Mouse (Mus musculus): ENCODE data around the gene Gm26566.
A peak's percentile ranks its signal among the peaks of the same experiment; 100 is the strongest.

Gene Gm26566

DNA sequence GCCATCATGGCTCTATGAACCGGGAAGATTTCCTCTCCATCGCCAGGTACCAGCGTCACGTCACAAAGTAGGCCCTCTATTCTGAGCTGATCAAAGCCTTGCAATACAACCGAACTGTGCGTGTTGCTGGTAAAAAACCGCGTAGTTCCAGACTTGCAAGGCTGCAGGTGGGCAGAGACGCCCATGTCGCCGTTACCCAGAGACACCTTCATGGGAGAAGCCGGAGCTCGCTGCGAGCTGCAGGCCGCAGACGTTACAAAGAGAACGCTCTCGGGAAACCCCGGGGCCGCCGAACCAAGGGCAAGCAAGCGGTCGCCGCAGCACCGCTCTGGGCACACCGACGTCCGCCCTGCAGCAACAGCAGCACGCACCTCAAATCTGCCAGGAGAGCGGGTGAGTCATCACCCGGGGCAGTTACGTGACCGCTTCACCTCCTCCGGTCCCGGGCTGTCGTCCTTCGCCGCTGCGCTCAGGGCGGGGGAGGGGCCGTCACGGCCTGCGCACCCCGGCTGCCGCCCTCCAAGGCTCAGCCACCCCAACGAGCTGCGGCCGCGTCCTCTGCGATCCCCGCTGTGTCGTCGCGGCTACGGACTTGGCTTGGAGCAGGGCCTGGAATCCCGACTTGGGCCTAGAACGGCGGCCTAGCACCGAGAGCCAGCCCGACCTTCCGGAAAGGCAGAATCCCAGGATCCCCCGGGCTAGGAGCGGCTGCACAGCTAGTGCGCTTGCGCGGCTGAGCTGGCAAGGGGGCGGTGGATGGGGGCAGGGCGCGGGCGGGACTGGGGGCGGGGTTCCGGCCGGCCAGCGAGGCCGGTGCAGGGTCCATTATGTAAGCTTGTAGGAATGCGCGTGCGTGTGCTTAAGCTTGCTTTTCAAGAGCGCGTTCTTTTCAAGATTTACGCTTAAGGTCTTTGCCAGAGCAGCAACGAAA lies at the start of gene Gm26566, which contains the start of gene Klhl9:
TSS of gene Gm26566 (plus strand) at position 15 of the 931 bp plus-strand sequence.
TSS of gene Klhl9 (minus strand) at position 675 of the 931 bp plus-strand sequence.
- H3K27me3 ChIP-seq (ENCODE audit: control insufficient read depth, insufficient read depth, low read length, poor library complexity, severe bottlenecking), result no peaks in the 10 kb centered on the region
- no peaks in the 10 kb centered on the region for H3K36me3 ChIP-seq (ENCODE audit: control insufficient read depth, insufficient read depth, low read length, poor library complexity, severe bottlenecking)
- peak; percentile 84 for DNase-seq (ENCODE audit: low read depth, low spot score)

DNA sequence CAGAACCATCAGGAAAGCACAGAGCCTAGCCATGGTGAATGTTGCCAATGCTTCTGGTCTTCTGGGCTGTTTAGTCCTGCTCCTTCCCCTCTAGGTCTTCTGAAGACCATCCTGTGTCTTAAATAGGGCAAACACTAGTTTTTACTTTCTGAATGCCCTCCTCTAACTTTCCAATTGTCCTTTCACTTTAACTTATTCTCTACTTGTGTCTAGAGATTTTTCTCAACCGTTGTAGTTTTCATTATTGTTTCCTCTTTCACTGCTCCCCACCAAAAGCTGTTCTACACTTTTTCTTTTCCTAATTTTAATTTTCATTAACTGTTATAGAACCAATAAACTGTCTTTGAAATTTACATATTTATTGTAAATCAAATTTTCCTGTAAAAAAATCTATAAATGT lies 44.8 kb upstream of the Gm26566 start, which contains the start of gene Ifna16:
TSS of gene Ifna16 (minus strand) at position 101 of the 400 bp plus-strand sequence.
- DNase-seq (ENCODE audit: low read depth, low spot score), result no peak
- Histone ChIP-seq H3K36me3 (ENCODE audit: control insufficient read depth, insufficient read depth, low read length, poor library complexity, severe bottlenecking) (no peaks in the 10 kb centered on the region), H3K27me3 (ENCODE audit: control insufficient read depth, insufficient read depth, low read length, poor library complexity, severe bottlenecking) (no peaks in the 10 kb centered on the region)

DNA sequence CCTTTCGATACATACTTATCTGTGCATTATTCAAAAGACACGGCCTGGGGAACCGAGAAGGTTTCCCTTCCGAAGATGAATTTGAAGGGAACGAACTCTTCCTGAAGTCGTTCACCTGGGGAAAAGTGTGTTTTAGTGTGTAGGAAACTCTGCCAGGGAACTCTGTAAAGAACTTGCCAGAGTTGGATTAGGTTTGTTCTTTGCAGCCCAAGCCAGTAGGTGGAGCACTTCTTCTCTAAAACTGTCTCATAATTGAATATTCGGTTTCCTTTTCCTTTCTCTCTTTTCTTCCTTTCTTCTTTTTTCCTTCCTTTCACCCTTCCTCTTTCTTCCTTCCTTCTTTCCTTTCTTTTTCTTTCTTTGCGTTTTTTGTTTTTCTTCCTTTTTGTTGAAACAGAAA lies 41.2 kb upstream of the Gm26566 start:
- Histone ChIP-seq H3K27me3 (ENCODE audit: control insufficient read depth, insufficient read depth, low read length, poor library complexity, severe bottlenecking) (no peaks in the 10 kb centered on the region), H3K36me3 (ENCODE audit: control insufficient read depth, insufficient read depth, low read length, poor library complexity, severe bottlenecking) (no peaks in the 10 kb centered on the region)
- peak; percentile 58 for DNase-seq (ENCODE audit: low read depth, low spot score)

DNA sequence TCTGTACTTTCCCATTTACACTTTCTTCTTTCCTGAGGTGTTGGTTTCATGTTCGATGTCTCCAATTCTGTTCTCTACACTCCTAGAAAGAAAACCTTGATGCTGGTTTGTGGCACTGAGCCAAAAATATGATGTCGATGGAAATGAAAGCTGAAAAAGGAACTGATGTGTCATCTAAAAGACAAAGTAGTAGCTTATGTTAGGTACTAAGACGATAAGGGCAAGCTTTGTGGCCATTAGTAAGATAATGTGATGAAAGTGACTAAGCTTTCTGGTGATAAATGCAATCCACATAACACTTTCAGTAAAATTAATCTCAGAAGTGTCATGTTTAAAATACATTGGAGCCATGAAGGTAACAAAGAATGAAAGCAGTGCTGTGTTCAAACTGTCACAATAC lies 40.3 kb upstream of the Gm26566 start:
- Histone ChIP-seq H3K27me3 (ENCODE audit: control insufficient read depth, insufficient read depth, low read length, poor library complexity, severe bottlenecking) (no peaks in the 10 kb centered on the region), H3K36me3 (ENCODE audit: control insufficient read depth, insufficient read depth, low read length, poor library complexity, severe bottlenecking) (no peaks in the 10 kb centered on the region)
- DNase-seq (ENCODE audit: low read depth, low spot score), result no peak

DNA sequence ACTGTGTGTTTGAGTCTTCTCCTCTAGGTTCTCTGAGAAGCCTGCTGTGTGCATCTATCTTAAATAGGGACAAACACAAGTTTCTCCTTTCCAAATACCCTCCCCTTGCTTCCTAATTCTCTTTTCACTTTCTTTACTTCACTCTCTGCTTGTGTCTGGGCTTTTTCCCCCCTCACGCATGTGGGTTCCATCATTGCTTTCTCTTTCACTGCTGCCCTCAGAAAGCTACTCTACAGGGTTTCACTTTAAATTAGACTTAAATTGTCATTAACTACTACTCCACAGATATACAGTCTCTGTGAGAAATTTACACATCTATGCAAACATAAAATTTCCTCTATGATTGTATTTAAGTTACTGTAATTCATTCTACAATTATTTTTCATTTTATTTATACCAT lies 37.8 kb upstream of the Gm26566 start, which contains the start of gene Ifna2:
TSS of gene Ifna2 (minus strand) at position 101 of the 400 bp plus-strand sequence.
- no peak for DNase-seq (ENCODE audit: low read depth, low spot score)
- H3K36me3 ChIP-seq (ENCODE audit: control insufficient read depth, insufficient read depth, low read length, poor library complexity, severe bottlenecking), result no peaks in the 10 kb centered on the region
- H3K27me3 ChIP-seq (ENCODE audit: control insufficient read depth, insufficient read depth, low read length, poor library complexity, severe bottlenecking), result no peaks in the 10 kb centered on the region

DNA sequence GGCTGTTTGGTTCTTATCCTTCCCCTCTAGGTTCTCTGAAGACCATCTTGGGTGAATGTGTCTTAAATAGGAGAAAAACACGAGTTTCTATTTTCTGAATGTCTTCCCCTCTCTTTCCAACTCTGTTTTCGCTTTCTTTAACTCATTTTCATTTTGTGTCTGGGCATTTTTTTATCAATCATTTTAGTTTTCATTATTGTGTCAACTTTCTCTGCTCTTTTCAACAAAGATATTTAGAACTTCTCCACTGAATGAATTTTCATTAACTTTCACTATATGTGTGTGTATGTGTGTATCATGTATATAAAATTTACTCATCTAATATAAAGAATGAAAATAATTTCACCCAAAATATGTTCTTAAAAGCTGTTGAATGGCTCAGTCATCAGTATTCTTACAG lies 30.3 kb upstream of the Gm26566 start, which contains the start of gene Ifnab:
TSS of gene Ifnab (minus strand) at position 101 of the 400 bp plus-strand sequence.
- Histone ChIP-seq H3K36me3 (ENCODE audit: control insufficient read depth, insufficient read depth, low read length, poor library complexity, severe bottlenecking) (no peaks in the 10 kb centered on the region), H3K27me3 (ENCODE audit: control insufficient read depth, insufficient read depth, low read length, poor library complexity, severe bottlenecking) (no peaks in the 10 kb centered on the region)
- no peak for DNase-seq (ENCODE audit: low read depth, low spot score)

DNA sequence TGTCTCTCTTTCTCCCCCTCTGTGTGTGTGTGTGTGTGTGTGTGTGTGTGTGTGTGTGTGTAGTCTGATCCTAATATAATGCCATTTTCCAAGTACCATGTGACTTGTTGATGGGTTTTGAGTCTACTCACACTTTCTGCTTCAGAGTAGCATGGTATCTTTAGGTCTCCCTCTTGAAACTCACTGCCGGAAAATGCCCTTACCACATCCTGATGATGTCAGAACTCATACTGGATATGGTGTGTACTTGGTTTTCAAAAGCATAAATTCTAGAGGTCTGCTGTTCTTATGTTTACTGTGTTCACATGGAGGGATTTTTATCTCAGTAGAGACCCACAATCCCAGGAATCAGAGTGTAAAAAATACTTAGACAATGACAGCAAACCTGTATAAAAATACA lies 29.1 kb upstream of the Gm26566 start:
- no peaks in the 10 kb centered on the region for H3K27me3 ChIP-seq (ENCODE audit: control insufficient read depth, insufficient read depth, low read length, poor library complexity, severe bottlenecking)
- no peaks in the 10 kb centered on the region for H3K36me3 ChIP-seq (ENCODE audit: control insufficient read depth, insufficient read depth, low read length, poor library complexity, severe bottlenecking)
- DNase-seq (ENCODE audit: low read depth, low spot score), result no peak

DNA sequence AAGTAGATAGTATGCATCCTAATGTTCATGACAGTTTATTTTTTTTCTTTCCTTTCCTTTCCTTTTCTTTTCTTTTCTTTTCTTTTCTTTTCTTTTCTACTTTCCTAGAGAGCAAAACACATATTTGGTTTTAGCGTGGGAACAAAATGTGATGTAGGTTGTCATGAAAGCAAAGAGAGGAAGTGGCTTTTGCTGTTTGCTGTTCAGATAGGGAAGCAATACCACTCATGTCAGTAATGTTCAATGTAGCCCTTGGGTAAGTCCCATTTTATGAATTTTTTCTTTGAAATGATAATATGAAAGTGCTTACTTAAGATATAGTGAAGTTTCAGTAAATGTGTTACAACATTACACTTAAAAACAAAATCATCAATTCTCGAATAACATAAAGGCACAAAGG lies 28.2 kb upstream of the Gm26566 start:
- Histone ChIP-seq H3K27me3 (ENCODE audit: control insufficient read depth, insufficient read depth, low read length, poor library complexity, severe bottlenecking) (no peaks in the 10 kb centered on the region), H3K36me3 (ENCODE audit: control insufficient read depth, insufficient read depth, low read length, poor library complexity, severe bottlenecking) (no peaks in the 10 kb centered on the region)
- peak; percentile 59 for DNase-seq (ENCODE audit: low read depth, low spot score)

DNA sequence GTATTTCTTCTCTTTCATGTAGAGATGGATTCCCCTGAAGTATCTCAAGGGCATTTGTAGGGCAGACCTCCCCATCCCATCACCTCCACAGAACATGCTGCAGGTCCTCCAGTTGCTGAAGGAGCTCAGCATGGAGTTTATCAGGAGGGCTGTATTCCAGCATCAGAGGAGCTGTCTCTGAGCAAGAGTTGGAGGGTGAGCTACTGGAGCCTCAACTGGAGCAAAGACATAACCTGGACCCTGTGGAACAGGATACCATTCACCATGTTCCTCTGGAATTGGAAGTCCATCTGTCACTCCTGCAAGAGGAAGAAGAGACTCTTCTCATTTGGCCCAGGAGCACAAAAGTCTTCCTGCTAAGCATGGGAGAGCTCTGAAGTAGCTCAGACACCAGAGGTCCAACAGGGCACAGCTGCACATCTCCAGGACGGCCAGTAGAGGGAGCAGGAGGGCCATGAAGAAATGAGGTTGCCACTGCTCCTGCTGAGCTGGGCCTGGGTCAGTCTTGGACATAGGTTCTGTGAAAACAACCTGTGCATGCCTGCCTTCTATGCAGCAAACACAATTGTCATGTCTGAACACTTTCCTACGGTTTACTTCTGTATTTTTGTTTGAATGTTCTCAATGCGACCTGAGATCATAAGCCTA lies 25.2 kb upstream of the Gm26566 start:
- Histone ChIP-seq H3K27me3 (ENCODE audit: control insufficient read depth, insufficient read depth, low read length, poor library complexity, severe bottlenecking) (no peaks in the 10 kb centered on the region), H3K36me3 (ENCODE audit: control insufficient read depth, insufficient read depth, low read length, poor library complexity, severe bottlenecking) (no peaks in the 10 kb centered on the region)
- peak; percentile 84 for DNase-seq (ENCODE audit: low read depth, low spot score)

DNA sequence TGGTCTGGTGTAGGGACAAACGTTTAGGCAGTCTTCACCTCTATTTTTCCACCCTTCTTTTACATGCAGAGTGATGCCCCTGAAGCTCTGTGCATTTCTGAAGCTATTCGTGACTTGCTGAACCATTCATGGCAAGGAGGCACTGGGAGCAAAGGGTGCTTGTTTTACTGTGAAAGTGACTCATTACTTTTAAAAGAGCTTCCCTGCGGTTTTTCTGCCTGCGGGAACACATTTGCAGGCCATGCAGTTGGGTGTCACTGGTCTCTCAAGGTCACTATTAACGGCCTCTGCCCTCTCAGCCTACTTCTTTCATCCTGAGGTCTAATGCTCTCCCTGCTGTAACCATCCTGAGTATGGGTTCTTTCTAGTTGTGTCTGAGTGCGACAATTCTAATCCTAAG lies 24.5 kb upstream of the Gm26566 start:
- Histone ChIP-seq H3K27me3 (ENCODE audit: control insufficient read depth, insufficient read depth, low read length, poor library complexity, severe bottlenecking) (no peaks in the 10 kb centered on the region; the same call in 1 of the 2 replicates), H3K36me3 (ENCODE audit: control insufficient read depth, insufficient read depth, low read length, poor library complexity, severe bottlenecking) (no peaks in the 10 kb centered on the region)
- DNase-seq (ENCODE audit: low read depth, low spot score), result no peak

DNA sequence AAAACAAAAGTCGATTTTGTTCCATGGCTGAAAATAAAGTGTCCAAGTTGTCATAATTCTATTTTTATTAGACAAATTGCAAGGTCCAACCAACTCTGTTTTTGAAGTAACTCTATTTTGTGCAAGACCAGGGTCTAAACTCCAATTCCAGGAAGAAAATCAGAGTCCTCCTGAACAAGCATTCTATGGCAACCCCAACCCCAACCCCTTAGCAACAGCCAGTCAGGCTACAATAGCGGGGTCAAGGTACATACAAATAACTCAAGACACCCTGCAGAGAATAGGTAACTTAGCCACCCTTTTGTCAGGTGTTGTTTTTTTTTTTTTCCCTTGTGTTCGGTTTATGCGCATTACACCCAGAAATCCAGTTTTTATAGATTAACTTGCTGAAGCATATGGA lies 23.9 kb upstream of the Gm26566 start:
- Histone ChIP-seq H3K36me3 (ENCODE audit: control insufficient read depth, insufficient read depth, low read length, poor library complexity, severe bottlenecking) (no peaks in the 10 kb centered on the region), H3K27me3 (ENCODE audit: control insufficient read depth, insufficient read depth, low read length, poor library complexity, severe bottlenecking) (no peaks in the 10 kb centered on the region; the same call in 1 of the 2 replicates)
- no peak for DNase-seq (ENCODE audit: low read depth, low spot score)

DNA sequence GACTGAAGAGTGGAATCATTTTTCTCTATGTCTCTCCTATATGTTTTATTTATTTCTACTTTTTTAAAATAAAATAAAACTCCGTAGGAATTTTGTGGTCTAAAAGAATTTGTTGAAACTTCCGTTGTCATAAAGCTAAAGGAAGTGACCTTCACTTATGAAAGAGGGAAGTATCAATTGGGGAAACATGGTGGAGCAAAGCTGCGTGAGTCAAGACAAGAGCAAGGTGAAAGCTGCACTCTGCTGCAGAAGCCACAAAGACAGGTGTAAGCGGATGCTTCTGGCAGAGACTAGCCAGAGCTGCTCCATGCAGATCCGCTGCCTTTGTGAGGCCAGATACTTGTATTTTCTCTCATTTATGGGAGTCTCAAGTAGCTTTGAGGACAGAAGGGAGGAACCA lies 22.8 kb upstream of the Gm26566 start:
- peak; percentile 35 for DNase-seq (ENCODE audit: low read depth, low spot score)
- Histone ChIP-seq H3K27me3 (ENCODE audit: control insufficient read depth, insufficient read depth, low read length, poor library complexity, severe bottlenecking) (no peaks in the 10 kb centered on the region; the same call in 1 of the 2 replicates), H3K36me3 (ENCODE audit: control insufficient read depth, insufficient read depth, low read length, poor library complexity, severe bottlenecking) (no peaks in the 10 kb centered on the region)

DNA sequence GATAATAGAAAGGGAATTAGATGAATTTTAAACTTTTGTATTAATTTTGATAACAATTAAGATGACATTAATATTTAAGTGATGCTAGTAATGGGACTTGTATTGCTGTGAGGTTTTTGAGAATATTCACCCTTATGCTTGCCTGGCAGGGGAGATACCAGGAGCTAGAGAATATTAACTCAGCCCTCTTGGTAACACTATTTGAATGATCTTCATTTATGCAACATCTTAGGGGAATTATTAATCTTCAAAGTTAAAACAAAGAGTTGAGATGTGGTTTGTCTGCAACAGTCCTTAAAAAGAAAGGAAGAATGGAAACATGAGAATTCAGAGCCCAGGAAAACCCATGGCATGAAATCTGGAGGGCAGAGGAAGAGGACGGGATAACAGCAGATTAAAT lies 22.3 kb upstream of the Gm26566 start:
- Histone ChIP-seq H3K27me3 (ENCODE audit: control insufficient read depth, insufficient read depth, low read length, poor library complexity, severe bottlenecking) (no peaks in the 10 kb centered on the region; the same call in 1 of the 2 replicates), H3K36me3 (ENCODE audit: control insufficient read depth, insufficient read depth, low read length, poor library complexity, severe bottlenecking) (no peaks in the 10 kb centered on the region)
- DNase-seq (ENCODE audit: low read depth, low spot score), result no peak

DNA sequence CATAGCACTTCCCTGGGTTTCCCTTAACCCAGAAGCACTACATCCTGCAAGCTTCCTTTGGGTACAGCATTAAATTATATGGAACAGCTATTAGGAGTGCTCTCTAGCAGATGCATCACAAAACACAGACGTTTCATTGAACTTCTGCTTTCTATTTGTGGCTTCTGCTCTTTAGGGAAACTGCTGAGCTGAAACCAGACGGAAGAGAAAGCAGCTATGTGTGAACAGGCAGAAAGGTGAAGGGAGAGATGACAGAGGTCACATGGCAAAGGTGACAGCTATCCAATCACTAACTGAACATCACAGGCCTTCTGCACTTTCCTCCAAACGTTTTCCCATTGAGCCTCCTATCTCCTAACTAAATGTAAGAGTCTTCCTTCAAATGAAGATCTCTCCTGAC lies 15.7 kb upstream of the Gm26566 start:
- DNase-seq (ENCODE audit: low read depth, low spot score), result peak; percentile 80
- Histone ChIP-seq H3K36me3 (ENCODE audit: control insufficient read depth, insufficient read depth, low read length, poor library complexity, severe bottlenecking) (no peaks in the 10 kb centered on the region), H3K27me3 (ENCODE audit: control insufficient read depth, insufficient read depth, low read length, poor library complexity, severe bottlenecking) (no peaks in the 10 kb centered on the region; the same call in 1 of the 2 replicates)

All from splenic B cell, adult 2 months (primary cell).